Mouse (Mus musculus) limb, embryonic 15.5 days (tissue): ENCODE measurements at regions not wholly inside any gene's neighbourhood (a gene's known extent, or its start where the extent isn't known, plus 50 kb on each side); places are given as distances from the start of the nearest gene placed in this dataset.

Experiments
- ATAC-seq: fragments of 200-750 bp; cut with Nextera tagmentation; 2 replicates; pipeline ENCODE4 v1.8.0; 2017; ENCODE audit warnings: low read depth, moderate TSS enrichment; ENCODE audit not compliant: insufficient number of reproducible peaks, low FRiP score, low TSS enrichment
- H3K27ac ChIP-seq: fragments of 300-500 bp; sonication (generic); 2 replicates; pipeline ENCODE4 v1.5.1; 2015; ENCODE audit warnings: moderate library complexity, mild to moderate bottlenecking, inconsistent platforms
- H3K27me3 ChIP-seq: fragments of 300-500 bp; sonication (generic); 2 replicates; pipeline ENCODE4 v1.6.1; 2015; ENCODE audit warnings: inconsistent platforms
- H3K36me3 ChIP-seq: fragments of 300-500 bp; sonication (generic); 2 replicates; pipeline ENCODE4 v1.6.1; 2015; ENCODE audit warnings: inconsistent platforms
- H3K4me1 ChIP-seq: fragments of 300-500 bp; sonication (generic); 2 replicates; pipeline ENCODE4 v1.6.1; 2015; ENCODE audit warnings: inconsistent platforms
- H3K4me2 ChIP-seq: fragments of 300-500 bp; sonication (generic); 2 replicates; pipeline ENCODE4 v1.6.1; 2015; ENCODE audit warnings: mild to moderate bottlenecking, inconsistent platforms
- H3K4me3 ChIP-seq: fragments of 300-500 bp; sonication (generic); 2 replicates; pipeline ENCODE4 v1.5.1; 2015; ENCODE audit warnings: mild to moderate bottlenecking, inconsistent platforms
- H3K9ac ChIP-seq: fragments of 300-500 bp; sonication (generic); 2 replicates; pipeline ENCODE4 v1.6.1; 2015; ENCODE audit warnings: inconsistent platforms
- H3K9me3 ChIP-seq: fragments of 300-500 bp; sonication (generic); 2 replicates; pipeline ENCODE4 v1.6.1; 2016; ENCODE audit warnings: inconsistent platforms
- WGBS: fragments of 180-500 bp; shearing (Covaris S2); methylation state at CpG from one replicate; pipeline ENCODE4 v1.1.7; 2015; 5-methylcytosine and 5-hydroxymethylcytosine counted together

DNA sequence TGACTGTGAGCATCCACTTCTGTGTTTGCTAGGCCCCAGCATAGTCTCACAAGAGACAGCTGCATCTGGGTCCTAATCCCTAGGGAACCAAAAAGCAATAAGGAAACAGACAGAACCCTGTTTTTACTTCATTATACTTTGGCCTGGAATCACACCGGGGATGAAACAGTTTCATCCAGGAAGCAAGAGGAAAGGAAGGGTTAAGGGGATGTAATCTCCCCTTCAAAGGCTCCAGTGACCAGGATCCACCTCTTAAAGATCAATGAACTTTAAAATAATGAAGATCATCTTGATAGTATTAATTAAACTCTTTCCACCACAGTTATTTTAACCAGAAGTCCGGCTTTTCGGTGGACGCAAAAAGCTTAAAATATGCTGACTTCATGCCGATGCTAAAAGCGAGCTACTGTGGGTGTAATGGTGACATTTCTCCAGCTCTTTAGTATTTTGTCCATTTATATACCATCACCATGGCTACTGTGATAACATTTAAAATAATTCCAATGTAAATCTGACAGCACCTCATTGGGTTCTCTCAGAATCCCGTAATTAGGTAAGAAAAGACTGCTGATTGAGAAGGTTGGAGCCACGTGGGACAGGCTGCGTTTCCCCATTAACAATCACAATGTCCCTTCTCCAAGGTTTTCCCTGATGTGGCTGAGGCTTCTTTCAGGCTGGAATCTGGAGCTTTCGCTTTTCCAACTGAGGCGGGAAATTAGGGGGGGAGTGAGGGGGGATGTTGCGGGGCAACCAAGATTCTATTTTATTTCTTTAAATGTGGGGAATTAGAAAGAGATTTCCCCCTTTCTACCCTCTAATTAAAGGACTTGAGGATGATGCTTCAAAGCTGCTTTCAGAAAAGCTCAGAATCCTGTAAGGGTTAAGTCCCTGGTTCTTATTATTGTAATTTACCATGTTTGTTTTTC, 560.0 kb upstream of the Pdzrn3 start:
- Histone ChIP-seq H3K4me3 (no peak overlapping the region), H3K27ac (no peak overlapping the region), H3K36me3 (no peaks in the 10 kb centered on the region), H3K4me1 (no peaks in the 10 kb centered on the region), H3K9me3 (no peaks in the 10 kb centered on the region), H3K27me3 (no peaks in the 10 kb centered on the region), H3K9ac (no peak overlapping the region), H3K4me2 (no peak overlapping the region)
- ATAC-seq: no peak
- WGBS: 42% methylated on average over 12 of the region's 12 CpGs

DNA sequence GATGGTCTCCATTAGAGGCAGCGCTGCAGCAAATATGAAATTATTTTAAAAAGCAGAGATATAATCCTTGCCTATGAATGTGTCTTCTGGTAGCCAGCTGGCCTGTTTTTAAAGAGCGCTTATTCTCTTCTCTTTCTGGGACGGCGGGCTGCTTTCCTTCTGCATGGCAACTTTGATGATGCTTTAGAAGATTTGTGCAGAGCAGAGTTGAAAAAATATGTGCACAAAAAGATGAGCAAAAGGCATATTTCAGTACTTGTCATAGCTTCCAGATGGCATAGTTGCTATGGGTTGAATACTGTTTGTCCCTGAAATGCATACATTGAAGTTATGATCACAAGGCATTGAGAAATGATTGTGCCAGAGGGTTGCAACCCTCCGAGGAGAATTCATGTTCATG, 554.1 kb upstream of the Pdzrn3 start:
- no peak for ATAC-seq
- Histone ChIP-seq H3K4me2 (no peak overlapping the region), H3K4me1 (no peaks in the 10 kb centered on the region), H3K27me3 (no peaks in the 10 kb centered on the region), H3K9ac (no peak overlapping the region), H3K27ac (no peak overlapping the region), H3K4me3 (no peak overlapping the region), H3K9me3 (no peaks in the 10 kb centered on the region), H3K36me3 (no peaks in the 10 kb centered on the region)
- WGBS: 91% methylated on average over 5 of the region's 5 CpGs

DNA sequence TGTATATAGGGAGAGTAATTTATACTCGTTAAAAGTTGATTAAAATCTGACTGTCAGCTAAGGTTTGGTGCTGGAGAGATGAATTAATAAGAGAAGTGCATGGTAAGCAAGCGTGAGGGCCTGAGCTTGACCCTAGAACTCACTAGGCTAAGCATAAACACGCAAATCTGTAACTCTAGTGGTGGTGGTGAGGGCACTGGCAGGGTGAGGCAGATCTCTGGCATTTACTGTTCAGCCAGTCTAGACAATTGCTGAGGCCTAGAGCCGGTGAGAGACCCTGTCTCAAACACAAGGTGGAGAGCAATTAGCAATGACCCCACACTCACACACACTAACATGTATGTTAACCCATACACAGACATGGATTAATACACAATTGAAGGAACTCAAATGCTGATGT, 544.0 kb upstream of the Pdzrn3 start:
- Histone ChIP-seq H3K9me3 (no peaks in the 10 kb centered on the region), H3K4me3 (no peak overlapping the region), H3K4me1 (no peaks in the 10 kb centered on the region), H3K4me2 (no peak overlapping the region), H3K27ac (no peak overlapping the region), H3K36me3 (no peaks in the 10 kb centered on the region), H3K27me3 (no peaks in the 10 kb centered on the region), H3K9ac (no peak overlapping the region)
- no peak for ATAC-seq
- WGBS: 75% methylated on average over 4 of the region's 4 CpGs

DNA sequence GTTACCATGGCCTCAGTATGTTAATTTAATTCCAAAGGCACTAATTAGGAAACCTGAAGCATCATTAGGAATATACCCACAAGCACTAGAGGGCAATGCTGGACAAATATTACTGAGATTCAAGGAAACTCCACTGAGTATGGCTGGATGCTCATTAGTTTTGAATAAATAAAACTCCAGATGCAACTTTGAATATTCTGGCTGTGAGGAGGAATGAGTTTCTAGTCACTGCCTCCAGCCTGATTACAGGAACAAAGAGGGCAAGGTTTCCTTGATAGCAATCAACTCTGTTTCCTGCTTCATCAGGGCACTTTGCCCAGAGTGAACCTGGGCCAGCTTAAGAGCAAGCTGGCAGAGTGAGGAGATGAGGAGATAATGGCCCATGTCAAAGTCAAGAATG, 543.5 kb upstream of the Pdzrn3 start:
- no peak overlapping the region for H3K4me3 ChIP-seq
- ATAC-seq: no peak
- H3K9me3 ChIP-seq: no peaks in the 10 kb centered on the region
- H3K4me1 ChIP-seq: no peaks in the 10 kb centered on the region
- H3K9ac ChIP-seq: no peak overlapping the region
- H3K27me3 ChIP-seq: no peaks in the 10 kb centered on the region
- no peaks in the 10 kb centered on the region for H3K36me3 ChIP-seq
- H3K4me2 ChIP-seq: no peak overlapping the region
- no peak overlapping the region for H3K27ac ChIP-seq

DNA sequence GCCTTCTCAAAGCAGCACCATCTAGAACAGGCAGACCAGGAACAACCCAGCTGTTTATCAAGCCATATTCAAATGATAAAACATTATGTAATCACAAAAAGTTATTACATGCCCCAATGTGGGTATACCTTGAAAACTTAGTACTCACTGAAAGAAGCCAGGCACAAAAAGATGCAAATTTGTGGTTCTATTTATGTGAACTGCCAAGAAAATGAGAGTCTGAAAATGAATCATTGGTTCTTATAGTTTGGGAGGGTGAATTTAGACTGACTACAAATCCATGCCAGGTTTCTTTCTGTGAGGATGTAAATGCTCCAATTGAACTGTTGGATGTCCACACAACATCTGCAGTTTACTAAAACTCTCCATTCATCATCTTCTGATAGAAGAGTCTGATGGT, 541.2 kb upstream of the Pdzrn3 start:
- Histone ChIP-seq H3K4me2 (no peak overlapping the region), H3K4me1 (no peaks in the 10 kb centered on the region), H3K27ac (no peak overlapping the region), H3K27me3 (no peaks in the 10 kb centered on the region), H3K4me3 (no peak overlapping the region), H3K36me3 (no peaks in the 10 kb centered on the region), H3K9me3 (no peaks in the 10 kb centered on the region), H3K9ac (no peak overlapping the region)
- ATAC-seq: no peak

DNA sequence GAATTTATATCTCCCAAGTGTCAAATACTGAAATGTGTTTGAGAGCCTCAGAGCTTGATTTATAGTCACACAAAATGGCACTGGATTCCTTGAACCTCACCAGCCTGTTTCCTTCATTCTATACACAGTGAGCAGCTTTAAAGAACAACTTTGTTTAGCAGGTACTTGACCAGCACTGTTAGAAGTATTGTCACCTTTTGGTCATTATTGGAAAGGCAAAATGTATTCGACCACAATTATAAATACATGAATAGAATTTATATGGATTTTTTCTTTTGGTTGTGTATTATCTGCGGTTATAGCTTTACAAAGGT, 527.3 kb upstream of the Pdzrn3 start:
- no peaks in the 10 kb centered on the region for H3K4me1 ChIP-seq
- no peak overlapping the region for H3K4me3 ChIP-seq
- H3K9me3 ChIP-seq: no peaks in the 10 kb centered on the region
- H3K27me3 ChIP-seq: no peaks in the 10 kb centered on the region
- H3K4me2 ChIP-seq: no peak overlapping the region
- H3K9ac ChIP-seq: no peak overlapping the region
- no peaks in the 10 kb centered on the region for H3K36me3 ChIP-seq
- 86% methylated on average over 2 of the region's 2 CpGs for WGBS
- no peak for ATAC-seq
- no peak overlapping the region for H3K27ac ChIP-seq

DNA sequence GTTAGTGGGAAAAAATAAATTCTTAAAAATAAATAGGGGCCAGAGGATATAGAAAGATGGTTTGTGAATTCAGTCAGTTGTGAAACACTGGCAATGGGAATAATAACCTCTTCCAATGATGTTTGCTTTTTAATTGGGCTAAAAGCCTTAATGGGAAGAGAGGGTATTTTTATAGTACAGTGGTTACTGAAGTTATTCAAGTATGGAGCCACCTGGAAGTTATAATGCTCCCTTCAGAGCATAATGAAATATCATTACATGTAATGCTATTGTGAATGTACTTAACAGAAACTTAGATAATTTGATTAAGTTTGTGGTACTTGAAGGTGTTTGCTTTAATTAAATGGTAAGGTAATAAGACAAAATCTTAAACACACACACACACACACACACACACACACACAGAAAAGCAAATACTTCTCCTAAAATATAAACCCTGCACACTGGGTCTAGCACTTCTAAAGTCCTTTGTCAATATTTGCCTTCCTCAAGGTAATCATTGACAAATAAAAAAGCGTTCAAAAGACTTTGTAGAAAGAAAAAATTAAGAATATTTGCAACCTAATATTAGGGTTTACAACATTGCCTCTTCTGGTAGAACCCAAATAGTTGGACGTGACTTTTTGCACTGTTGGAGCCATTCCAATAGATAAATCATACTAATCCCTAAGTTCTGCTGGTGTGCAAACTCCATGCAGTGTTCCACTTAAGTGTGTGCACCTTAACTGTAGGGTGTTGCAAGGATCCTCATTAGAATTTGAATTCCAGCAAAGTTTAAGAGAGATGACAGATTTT, 526.7 kb upstream of the Pdzrn3 start:
- no peaks in the 10 kb centered on the region for H3K27me3 ChIP-seq

DNA sequence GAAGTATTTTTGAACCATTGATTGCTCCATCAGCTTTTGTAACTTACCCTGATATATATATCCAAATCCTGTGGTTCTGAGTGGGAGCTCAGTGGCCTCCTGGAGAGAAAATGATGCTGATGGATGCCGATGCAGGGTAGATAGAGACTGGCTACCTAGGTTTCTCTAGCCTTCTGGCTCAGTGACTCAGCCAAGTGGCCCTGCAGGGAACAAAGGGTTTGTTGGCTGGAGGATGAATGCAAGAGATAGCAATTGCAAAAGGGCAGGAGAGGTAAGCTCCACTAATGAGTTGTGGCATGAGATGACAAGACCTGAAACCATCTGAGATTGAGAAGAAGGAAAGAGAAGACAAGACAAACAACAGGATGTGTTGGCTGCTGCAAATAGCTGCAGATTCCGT, 524.6 kb upstream of the Pdzrn3 start:
- no peak for ATAC-seq
- H3K36me3 ChIP-seq: no peaks in the 10 kb centered on the region
- H3K27ac ChIP-seq: no peak overlapping the region
- H3K4me2 ChIP-seq: no peak overlapping the region
- H3K4me3 ChIP-seq: no peak overlapping the region
- 88% methylated on average over 2 of the region's 2 CpGs for WGBS
- H3K9ac ChIP-seq: no peak overlapping the region
- H3K4me1 ChIP-seq: no peaks in the 10 kb centered on the region
- no peaks in the 10 kb centered on the region for H3K27me3 ChIP-seq
- H3K9me3 ChIP-seq: no peaks in the 10 kb centered on the region

More for the DNA sequence above, 526.7 kb upstream of the Pdzrn3 start:
- H3K9me3 ChIP-seq: no peaks in the 10 kb centered on the region
- no peaks in the 10 kb centered on the region for H3K36me3 ChIP-seq
- WGBS: 42% methylated on average over 2 of the region's 2 CpGs
- H3K27ac ChIP-seq: no peak overlapping the region
- H3K4me3 ChIP-seq: no peak overlapping the region
- H3K9ac ChIP-seq: no peak overlapping the region
- no peak for ATAC-seq
- no peak overlapping the region for H3K4me2 ChIP-seq
- no peaks in the 10 kb centered on the region for H3K4me1 ChIP-seq

DNA sequence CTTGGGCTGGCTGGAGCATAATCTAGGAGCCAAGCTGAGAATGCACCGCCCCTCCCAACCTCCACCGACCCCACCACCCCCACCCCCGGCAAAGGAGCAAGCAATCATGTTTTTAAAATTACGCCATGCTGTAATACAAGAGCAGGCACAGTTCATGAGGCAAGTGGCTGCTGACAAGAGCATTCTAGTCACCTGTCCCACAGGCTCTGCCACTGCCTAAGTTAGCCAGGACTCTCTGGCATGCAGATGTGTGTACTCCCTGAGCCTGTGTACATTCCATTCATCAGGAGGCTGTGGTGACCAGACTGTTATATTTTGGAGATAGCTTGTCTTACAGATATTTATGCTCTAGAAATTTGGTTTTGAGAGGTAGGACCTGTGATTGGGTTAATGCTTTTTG, 520.8 kb upstream of the Pdzrn3 start:
- Histone ChIP-seq H3K27ac (no peak overlapping the region), H3K9me3 (no peaks in the 10 kb centered on the region), H3K9ac (no peak overlapping the region), H3K4me2 (no peak overlapping the region), H3K4me3 (no peak overlapping the region), H3K27me3 (no peaks in the 10 kb centered on the region), H3K4me1 (no peaks in the 10 kb centered on the region), H3K36me3 (no peaks in the 10 kb centered on the region)
- no peak for ATAC-seq
- 60% methylated on average over 4 of the region's 4 CpGs for WGBS

DNA sequence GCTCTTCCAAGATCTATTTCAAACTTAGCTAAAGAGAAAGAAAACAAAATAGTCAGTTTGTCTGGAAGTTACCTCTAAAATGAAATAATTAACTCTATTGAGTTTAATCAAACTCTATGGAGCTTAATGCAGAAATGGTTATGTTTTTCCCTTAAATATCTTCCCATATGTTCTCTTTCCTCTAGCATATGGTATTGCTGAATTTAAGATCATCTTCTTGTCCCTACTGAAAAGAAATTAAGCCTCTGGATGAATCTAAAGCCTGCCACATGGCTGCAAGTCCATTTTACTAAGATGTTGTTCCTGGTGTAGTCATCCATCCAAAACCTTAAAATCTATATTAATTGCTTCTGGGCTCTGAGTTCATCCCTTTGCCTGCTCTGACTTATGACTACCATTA, 513.0 kb upstream of the Pdzrn3 start:
- no peak overlapping the region for H3K27ac ChIP-seq
- no peak overlapping the region for H3K4me2 ChIP-seq
- ATAC-seq: no peak
- no peak overlapping the region for H3K9ac ChIP-seq
- H3K4me1 ChIP-seq: no peaks in the 10 kb centered on the region
- H3K36me3 ChIP-seq: no peaks in the 10 kb centered on the region
- no peaks in the 10 kb centered on the region for H3K9me3 ChIP-seq
- no peak overlapping the region for H3K4me3 ChIP-seq
- H3K27me3 ChIP-seq: no peaks in the 10 kb centered on the region

DNA sequence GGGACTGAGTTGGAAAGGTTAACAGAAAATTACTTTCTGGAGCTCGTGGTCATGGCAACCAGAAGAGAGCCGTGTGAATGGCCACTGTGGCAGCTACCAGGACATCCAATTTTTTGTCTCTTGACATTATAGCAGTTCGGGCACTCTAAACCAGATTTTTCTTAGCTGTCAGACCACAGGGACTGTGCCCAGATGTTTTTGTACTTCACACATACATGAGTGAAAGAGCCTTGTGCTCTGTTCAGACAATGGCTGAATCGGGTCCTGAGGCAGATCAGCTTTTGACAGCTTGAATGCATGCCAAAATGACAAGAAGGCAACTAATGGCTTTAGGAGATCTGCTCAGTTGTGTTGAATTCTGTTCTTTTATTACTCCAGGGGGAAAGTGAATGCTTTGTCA, 505.2 kb upstream of the Pdzrn3 start:
- no peak for ATAC-seq
- 36% methylated on average over 4 of the region's 4 CpGs for WGBS
- H3K4me1 ChIP-seq: no peaks in the 10 kb centered on the region
- H3K4me3 ChIP-seq: no peak overlapping the region
- H3K27ac ChIP-seq: no peak overlapping the region
- no peak overlapping the region for H3K4me2 ChIP-seq
- H3K9me3 ChIP-seq: no peaks in the 10 kb centered on the region
- H3K27me3 ChIP-seq: no peaks in the 10 kb centered on the region
- no peak overlapping the region for H3K9ac ChIP-seq
- no peaks in the 10 kb centered on the region for H3K36me3 ChIP-seq

DNA sequence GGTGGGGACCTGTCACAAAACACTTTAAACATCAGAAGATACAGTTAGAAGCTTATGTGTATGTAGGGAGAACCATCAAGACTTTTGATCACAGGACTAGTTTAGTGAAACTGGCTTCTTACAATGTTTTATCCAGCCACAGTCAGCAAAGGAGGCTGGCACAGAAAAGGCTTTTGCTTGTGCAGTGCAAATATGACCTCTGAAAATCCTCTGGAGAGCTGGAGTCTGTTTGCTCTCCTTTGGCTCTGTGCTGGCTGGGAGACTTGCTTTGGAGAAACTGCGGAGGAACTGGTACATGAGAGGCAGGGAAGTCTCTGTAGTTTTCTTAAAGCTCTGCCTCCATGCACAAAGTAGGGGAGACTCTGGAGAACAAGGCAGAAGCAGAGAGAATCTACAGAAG, 497.2 kb upstream of the Pdzrn3 start:
- H3K4me3 ChIP-seq: no peak overlapping the region
- no peak overlapping the region for H3K4me2 ChIP-seq
- no peaks in the 10 kb centered on the region for H3K9me3 ChIP-seq
- ATAC-seq: no peak
- WGBS: 83% methylated on average over 1 of the region's 1 CpGs
- H3K36me3 ChIP-seq: no peaks in the 10 kb centered on the region
- H3K9ac ChIP-seq: no peak overlapping the region
- H3K4me1 ChIP-seq: no peaks in the 10 kb centered on the region
- no peak overlapping the region for H3K27ac ChIP-seq
- H3K27me3 ChIP-seq: no peaks in the 10 kb centered on the region
